Mouse (Mus musculus) forebrain, embryonic 13.5 days (tissue): ENCODE measurements at regions not wholly inside any gene's neighbourhood (a gene's known extent, or its start where the extent isn't known, plus 50 kb on each side); places are given as distances from the start of the nearest gene placed in this dataset.
A peak's percentile ranks its signal among the peaks of the same experiment; 100 is the strongest.

ENCODE experiments used
- ATAC-seq: fragments of 200-750 bp; cut with Nextera tagmentation; 2 replicates; pipeline ENCODE4 v1.8.0; 2017
- H3K27ac ChIP-seq: fragments of 300-500 bp; sonication (generic); 2 replicates; pipeline ENCODE4 v1.5.1; 2015; ENCODE audit warnings: inconsistent platforms, mild to moderate bottlenecking, moderate library complexity
- H3K27me3 ChIP-seq: fragments of 300-500 bp; sonication (generic); 2 replicates; pipeline ENCODE4 v1.6.1; 2015; ENCODE audit warnings: mild to moderate bottlenecking, inconsistent platforms
- H3K36me3 ChIP-seq: fragments of 300-500 bp; sonication (generic); 2 replicates; pipeline ENCODE4 v1.6.1; 2015; ENCODE audit warnings: mild to moderate bottlenecking, inconsistent platforms; ENCODE audit not compliant: poor library complexity, severe bottlenecking
- H3K4me1 ChIP-seq: fragments of 300-500 bp; sonication (generic); 2 replicates; pipeline ENCODE4 v1.6.1; 2015; ENCODE audit warnings: inconsistent platforms
- H3K4me2 ChIP-seq: fragments of 300-500 bp; sonication (generic); 2 replicates; pipeline ENCODE4 v1.6.1; 2015; ENCODE audit warnings: inconsistent platforms, mild to moderate bottlenecking, moderate library complexity
- H3K4me3 ChIP-seq: fragments of 300-500 bp; sonication (generic); 2 replicates; pipeline ENCODE4 v1.5.1; 2015; ENCODE audit warnings: mild to moderate bottlenecking, inconsistent platforms
- H3K9ac ChIP-seq: fragments of 300-500 bp; sonication (generic); 2 replicates; pipeline ENCODE4 v1.6.1; 2015; ENCODE audit warnings: mild to moderate bottlenecking, inconsistent platforms
- H3K9me3 ChIP-seq: fragments of 300-500 bp; sonication (generic); replicated peaks from 2 replicates; pipeline ENCODE4 v1.6.1; 2016; ENCODE audit warnings: inconsistent platforms
- WGBS: fragments of 180-500 bp; shearing (Covaris S2); methylation state at CpG from one replicate; pipeline ENCODE4 v1.1.7; 2015; 5-methylcytosine and 5-hydroxymethylcytosine counted together

DNA sequence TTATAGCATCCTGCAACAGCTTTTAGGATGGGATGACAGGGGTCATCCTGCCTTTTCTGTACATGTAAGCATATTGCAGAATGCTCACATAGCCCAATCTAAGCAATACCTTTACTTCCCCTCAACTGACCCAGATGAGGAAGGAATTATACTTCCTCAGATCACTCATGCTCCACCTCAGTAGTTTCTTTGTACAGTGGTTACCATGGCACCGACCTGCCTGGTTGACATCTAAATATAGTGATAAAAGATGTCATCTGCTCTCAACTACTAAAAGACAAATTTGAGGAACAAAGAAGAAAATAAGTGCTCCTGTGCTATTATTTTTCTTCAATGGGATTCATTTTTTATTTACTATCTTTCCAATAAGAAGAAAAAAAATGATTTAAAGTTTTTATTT, 994.6 kb upstream of the Gm37988 start:
- Histone ChIP-seq H3K4me2 (no peak overlapping the region), H3K9ac (no peak overlapping the region), H3K27me3 (no peaks in the 10 kb centered on the region), H3K36me3 (no peaks in the 10 kb centered on the region), H3K4me1 (no peaks in the 10 kb centered on the region), H3K9me3 (no peaks in the 10 kb centered on the region), H3K27ac (no peak overlapping the region), H3K4me3 (no peak overlapping the region)
- WGBS = 89% methylated on average over 1 of the region's 1 CpGs
- ATAC-seq = no peak

GRCm38 (mm10) chr1:3842021-3842420, 965.7 kb upstream of the Gm37988 start:
- Histone ChIP-seq H3K9ac (no peak overlapping the region), H3K9me3 (no peaks in the 10 kb centered on the region), H3K4me1 (0 out of 2 replicates have a peak, but pooled peaks cover 5% of the 10 kb centered on the region), H3K4me2 (no peak overlapping the region), H3K4me3 (no peak overlapping the region), H3K36me3 (no peaks in the 10 kb centered on the region), H3K27ac (no peak overlapping the region), H3K27me3 (no peaks in the 10 kb centered on the region)
- ATAC-seq = peak; percentile 75
- WGBS = 10% methylated on average over 3 of the region's 3 CpGs
